Mouse (Mus musculus): ENCODE measurements around the gene Uaca.
"Not testable (repeated sequence)": the region's sequence is repeated elsewhere in the genome, so short reads cannot be mapped to it uniquely, and the experiment has no call there.

Gene Uaca

DNA sequence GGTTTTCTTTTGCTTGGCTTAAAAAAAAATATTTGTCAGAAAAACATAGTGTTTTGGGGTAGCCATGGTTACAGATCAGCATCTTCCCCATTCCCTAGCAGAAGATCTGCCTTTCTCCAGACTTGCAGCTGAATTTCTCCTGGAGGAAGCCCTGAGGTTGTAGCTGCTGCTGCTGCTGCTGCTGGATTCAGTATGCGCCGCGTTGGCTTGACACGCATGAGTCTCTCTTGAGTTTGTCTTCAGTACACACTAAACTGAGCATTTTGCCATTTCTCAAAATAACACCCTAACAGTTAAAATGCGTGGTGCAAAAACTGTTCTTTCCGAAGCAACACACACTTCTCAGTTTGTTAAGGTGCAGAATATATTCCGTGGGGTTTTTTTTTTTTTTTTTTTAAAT is 1.7 kb downstream of the Uaca start:
- peak; percentile 32 for DNase-seq

DNA sequence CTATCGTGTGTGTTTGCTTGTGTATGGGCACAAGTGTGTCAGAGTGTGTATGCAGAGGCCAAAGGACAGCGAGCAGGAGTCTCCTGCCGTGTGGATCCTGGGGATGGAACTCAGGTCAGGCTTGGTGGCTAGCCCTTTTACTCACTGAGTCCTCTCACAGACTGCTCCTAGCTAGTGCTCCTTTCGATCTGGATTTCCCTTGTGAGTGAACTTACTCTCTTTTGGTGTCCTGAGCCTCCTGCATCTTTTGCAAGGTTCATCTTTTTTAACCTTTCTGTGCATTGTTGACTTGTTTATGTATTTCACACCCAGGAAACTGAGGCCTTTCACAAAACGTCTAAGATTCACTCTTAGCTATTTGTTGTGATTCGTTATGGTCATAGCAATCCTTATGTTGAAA is 2.8 kb downstream of the Uaca start:
- no peak for DNase-seq

DNA sequence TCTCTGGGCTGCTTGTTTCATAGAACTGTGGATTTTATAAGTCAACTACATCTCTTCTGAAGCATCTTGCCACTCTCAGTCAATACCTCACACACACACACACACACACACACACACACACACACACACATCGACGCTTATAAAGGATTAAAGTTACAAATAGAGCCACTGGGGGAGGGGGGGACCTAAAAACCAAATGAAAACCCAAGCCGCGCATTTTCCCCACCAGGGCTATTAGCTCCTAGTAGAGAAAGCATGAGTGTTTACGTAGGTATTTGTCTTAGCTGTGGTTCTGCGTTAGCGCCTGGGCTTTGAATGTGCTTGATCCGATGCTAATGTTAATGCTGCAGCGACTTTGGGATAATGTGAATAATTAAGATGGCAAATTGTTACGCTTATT is 4.7 kb downstream of the Uaca start:
- DNase-seq, result no peak

DNA sequence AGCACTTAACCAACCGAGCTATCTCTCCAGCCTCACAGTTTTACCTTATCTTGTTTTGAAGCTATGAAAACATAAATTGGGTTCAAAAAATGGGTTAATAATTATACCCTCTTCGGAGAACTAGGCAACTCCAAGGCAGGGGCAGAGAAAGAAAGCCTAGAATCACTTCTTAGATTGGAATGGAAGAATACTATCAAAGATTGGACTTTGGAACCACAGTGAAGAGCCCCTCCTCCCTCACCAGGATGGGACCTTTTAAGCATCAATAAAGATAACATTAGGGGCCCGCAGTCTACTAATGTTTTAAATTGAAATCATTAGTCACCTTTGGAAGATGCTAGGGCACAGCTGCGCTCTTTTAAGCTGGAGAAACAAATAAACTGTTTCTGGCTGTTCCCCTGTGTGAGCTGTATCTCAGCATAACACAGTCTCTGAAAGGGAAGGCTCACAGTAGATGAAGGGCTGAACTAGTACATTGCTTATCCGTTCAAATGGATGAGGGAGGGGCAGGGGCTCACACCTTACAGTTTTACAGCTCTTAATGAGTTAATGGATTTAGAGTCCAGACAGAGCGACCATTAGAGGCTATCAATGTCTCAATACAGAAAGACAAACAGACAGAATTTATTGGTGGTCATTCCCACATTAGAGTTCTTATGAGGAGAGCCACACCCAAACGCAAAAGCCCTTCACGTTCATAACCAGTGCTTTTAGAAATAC is 6.5 kb downstream of the Uaca start:
- no peak for DNase-seq

DNA sequence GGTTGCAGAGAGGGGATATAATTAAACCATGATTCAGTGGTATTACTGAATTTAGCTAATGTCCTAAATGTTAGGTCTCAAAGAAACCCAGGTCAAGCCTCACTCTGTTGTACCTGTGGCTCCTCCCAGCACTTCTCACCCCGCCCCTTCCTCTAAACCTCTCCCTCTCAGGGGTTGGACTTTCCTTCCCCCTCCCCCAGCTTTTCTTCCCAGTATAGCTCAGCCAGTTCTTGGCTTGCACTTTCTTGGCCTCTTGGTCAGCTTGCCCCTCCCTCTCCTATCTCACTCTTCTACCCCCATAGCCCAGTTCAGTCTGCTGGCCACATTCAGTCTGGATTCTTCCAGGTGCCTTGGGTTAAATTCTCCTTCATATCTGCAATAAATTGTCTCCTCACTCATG is 7.4 kb downstream of the Uaca start:
- DNase-seq, result no peak

DNA sequence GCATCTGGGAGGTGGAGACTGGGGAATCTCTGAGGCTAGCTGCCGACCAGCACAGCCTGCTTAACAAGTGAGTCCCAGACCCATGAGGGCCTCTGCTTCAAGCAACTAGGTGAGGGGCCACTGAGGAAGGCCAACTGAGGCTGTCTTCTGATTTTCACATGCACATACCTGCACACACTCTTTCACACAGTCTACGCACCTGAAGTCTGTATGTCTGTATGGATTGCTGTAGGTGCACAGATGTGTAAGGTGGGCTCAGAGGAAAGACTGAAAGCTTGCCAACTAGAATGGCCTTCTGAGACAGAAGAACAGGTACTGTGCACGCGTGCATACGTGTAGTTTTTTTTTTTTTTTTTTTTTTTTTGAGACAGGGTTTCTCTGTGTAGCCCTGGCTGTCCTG is 8.0 kb downstream of the Uaca start:
- DNase-seq, result no peak

DNA sequence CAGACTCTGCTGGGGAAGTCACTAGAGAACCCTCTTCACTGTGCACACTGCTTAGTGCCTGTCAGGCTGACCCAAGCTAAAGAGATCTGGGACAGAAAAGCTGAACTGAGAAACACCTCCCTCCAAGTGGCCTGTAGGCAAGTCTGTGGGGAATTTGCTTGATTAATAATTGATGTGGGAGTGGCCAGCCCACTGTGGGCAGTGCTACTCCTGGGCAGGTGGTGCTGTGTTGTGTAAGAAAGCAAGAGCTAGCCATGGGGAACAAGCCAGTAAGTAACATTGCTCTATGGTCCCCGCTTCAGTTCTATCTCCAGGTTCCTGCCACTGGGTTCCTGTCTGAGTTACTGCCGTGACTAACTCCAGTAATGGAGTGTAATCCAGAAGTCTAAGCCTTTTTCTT is 11.7 kb downstream of the Uaca start:
- no peak for DNase-seq

DNA sequence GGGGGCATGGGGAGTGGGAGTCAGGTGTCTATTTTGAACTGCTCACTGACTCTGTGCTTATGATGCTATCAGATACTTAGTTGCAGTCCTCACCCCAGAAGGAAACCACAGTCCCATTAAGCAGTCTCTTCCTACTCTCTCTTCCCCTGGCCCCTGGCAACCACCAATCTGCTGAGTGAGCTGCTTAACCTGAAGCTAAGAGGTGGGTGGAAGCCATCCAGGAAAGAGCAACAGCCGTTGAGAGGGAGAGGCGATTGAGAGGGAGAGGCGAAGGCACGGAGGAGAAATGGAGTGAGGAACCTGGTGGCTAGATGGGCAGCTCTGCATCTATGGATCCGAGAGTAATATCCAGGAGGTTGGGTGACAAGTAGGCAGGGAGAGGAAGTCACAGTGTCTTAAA is 13.7 kb downstream of the Uaca start:
- DNase-seq, result no peak

DNA sequence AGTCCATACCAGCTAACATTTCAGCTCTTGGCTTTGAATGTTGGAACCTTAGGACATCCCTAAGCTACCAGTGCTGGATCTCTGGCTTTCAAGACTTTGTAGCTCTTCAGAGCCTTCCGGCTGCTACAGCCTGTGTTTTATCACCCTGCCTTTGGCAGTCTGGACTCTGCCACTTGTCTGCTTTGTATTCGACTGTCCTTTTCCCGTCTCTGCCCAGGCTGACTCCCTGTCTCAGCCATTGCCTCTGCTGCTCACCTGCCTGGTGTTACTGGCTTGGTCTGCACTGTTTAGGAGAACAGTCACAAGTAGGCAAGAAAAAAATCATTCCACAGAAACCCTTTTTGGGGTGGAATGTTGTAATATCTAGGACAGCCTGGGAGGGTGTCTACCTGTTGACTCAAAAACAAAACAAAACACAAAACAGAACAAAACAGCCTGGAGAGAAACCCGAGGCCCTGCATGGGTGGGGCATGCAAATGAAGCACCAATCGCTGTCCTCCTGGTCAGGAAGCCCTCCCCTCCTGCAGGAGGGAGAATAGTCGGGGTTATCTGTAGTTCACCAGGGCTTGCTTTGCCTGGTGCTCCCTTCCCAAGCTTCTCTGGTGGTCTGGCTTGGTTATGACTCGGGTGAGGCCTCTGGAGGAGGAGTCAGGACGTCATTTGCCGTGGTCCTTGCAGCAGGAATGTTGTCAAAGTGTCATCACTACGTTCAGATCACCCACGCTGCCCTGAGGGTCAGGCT is 19.0 kb downstream of the Uaca start:
- DNase-seq, result no peak

DNA sequence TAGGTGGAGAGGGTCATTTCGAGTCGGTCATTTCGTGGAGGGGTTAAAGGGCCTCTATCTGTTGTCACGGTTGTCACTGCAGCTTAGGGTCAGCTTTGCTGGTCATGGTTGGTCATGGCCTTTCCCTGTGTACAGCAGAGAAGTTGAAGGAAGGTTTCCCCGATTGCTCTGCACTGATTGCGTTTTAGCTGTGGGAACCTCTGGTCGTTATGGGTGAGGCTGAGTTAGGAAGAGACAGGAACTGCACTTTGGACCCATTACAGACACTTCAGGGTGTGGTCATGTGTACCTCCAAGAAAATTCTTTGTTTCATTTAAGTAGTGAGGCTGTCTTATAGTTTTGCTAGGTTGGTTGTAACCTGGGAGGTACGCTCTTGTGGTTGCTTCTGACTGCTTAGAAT is 21.2 kb downstream of the Uaca start:
- no peak for DNase-seq

DNA sequence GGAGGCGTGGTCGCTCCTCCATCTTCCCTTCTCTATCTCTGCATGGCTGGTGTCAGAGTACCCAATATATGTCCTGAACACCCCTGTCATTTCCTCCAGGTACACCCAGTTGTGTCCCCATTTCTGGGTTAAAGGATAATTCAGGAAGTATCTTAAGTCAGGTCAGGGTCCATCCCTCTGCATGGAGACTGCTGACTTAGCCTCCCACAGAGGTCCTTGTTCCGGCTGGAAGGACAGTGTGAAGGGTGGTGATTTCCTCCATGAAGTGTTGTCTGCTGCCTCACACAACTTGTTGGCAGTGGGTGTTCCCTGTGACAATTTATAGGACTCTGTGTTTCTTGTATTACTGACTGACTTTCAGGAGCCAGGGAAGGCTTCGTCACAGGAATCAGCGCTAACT is 23.2 kb downstream of the Uaca start:
- DNase-seq, result no peak

DNA sequence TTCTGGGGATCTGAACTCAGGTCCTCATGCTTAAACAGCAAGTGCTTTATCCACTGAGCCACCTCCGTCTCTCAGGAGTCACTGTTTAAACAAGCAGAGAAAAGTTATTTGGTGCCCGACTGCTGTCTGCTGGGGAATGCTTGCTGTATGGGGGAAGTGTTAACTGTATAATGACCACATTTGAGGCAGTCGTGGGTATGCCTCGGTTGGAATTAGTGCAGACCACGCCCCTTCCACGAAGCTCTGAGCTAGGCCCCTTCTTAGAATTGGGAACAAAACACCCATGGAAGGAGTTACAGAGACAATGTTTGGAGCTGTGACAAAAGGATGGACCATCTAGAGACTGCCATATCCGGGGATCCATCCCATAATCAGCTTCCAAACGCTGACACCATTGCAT is 24.2 kb downstream of the Uaca start:
- not testable (repeated sequence) for DNase-seq

DNA sequence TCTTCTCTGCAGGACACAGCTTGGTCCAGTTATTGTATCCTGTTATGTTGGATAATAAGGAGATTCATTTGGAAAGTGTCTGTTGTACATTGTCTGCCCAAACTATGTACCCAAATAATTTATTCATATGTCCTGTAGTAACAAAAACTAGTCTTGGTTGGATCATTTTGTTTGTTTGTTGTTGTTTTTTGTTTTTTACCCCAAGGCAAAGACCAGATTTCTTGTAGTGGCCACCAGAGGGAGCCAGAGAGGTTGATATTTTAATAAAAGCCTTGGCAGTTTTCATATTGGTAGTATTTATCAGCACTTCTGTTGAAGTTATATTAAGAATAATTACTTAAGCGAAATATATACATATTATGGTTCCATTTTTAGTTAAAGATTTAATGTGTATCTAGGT is 25.0 kb downstream of the Uaca start:
- DNase-seq, result peak; percentile 36

DNA sequence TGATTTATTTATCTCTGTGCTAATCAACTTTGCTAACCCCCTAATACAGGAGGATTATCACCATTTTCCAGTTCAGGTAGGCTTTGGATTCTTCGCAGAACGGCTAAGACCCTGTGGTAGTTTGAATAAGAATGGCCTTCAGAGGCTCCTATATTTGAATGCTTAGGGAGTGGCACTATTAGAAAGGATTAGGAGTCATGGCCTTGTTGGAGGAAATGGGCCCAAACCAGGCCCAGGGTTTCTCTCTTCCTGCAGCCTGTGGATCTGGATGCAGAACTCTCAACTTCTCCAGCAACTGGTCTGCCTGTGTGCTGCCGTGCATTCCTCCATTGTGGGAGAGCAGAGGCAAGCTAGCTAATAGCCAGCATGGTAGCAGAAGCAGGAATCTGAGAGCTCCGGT is 27.2 kb downstream of the Uaca start:
- no peak for DNase-seq

DNA sequence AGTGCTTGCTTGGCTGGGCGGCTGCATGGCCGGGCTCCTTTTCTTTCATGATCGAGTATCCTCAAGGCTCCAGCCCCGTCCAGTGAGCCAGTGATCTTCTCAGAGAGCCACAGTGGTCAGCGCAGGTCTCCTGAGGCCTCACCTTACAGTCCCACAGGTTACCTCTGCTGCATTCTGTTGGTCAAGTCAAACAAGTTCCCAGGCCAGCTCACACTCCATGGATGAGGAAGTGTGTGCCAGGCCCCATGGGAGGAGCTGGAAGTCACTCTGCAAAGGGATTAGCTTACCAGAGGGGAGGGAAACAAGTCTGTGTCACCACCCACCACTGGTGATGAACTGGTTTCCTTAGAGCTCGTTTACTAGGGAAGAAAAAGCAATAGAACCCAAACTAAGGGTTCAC is 28.3 kb downstream of the Uaca start:
- DNase-seq, result no peak

DNA sequence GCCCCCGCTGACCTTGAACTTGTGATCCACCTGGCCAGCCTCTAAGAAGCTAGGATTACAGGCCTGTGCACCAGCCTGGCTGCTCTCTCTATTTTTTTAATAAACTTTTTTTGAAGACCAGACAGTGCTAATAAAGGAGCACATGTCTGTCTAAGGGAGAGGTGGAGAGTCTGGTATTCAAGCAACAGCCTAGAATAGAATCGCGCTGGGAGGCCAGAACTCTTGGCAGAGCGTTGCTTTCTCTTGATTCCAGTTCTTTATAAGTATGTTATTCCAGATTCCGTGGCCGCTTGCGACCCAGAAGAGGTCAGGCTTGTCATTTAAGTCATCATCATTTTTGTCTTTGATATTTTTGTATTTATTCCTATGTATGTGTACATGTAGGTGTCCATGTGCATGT is 31.2 kb downstream of the Uaca start:
- no peak for DNase-seq

DNA sequence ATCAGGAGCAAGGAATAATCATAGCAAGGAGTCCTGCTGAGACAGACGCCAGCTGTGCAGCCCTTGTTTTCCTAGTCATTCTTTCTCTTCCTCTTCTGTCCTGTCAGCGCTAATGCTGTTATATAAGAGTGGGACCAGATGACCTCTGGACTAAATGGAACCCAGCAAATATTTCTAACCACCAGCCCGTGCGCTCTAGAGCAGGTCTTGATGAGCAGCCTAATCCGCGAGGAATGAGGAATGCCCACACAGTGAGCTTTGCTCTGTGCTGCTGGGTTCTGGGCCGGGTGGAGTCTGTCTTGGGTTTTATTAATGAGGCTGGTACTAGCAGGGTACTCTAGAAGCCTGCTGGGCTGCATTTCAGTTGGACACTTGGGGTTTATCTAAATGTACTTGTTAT is 32.4 kb downstream of the Uaca start:
- DNase-seq, result no peak

DNA sequence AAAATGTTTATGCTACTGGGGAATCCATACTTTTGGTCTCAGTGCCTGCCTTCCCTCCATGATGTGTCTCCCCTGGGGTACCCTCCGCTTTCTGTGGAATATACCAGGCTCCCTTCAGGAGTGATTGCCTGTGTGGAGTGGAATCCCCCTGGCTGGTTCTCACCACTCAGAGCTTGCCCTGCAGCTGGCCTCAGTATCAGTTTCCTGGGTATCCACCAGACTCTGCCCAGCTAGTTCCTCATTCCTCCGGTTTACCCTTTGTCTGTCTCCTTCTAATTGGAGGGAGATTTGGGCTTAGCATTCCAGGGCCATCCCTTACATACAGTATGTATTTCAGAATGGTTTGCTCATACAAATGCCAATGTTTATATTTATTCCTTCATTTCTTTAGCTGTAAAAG is 33.9 kb downstream of the Uaca start:
- no peak for DNase-seq

DNA sequence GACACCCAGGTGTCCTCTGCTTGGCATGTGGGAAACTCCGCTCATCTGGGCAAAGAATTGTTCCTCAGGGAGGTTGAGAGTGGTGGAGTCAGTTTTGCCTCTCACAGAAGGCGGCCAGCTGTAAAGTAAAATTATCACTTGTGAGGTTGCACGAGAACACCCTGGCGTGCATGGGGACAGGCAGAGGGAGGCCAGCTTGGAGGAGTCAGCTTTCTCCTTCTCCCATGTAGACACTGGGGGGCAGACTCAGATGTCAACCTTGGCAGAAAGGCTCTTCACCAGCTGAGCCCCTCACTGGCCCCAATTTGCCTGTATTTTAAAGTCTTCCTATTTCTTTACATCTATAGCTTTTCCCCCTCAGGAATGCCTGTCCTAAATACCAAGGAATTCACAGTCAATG is 35.3 kb downstream of the Uaca start:
- no peak for DNase-seq

DNA sequence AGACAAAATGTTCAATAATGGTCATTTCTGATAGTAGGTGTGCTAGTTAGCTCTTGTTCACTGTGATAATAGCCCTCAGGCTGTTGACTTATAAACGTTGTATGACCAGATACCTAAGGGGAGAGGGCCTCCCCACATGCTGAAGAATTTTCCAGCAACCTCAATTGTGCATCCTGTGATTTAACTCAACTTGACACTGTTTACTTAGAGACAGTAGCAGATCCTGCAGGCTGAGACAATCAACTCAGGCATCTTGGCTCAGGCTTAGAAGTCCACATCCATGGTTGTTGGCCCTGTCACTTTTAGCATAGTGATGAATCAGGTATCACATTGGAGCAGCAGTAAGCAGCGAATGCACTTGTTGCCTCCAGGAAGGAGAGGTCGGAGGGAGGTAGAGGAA is 35.7 kb downstream of the Uaca start:
- no peak for DNase-seq

DNA sequence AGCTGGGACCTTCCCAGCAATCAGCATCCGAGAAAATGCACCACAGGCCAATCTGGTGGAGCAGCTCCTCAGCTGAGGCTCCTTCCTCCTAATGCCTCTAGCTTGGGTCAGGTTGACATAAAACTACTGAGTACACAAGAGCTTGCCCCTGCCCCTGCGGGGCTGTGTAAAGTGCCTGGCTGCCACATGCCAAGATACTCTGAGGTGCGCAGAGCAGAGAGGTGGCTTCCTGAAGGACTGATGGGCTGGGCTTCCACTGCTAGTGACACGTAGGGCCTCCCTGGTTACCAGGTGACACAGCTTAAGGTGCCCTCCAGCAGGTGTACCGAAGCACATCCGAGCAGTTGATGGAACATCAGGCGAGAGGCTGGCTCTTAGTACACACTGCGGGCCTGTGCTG is 37.9 kb downstream of the Uaca start:
- DNase-seq, result no peak

DNA sequence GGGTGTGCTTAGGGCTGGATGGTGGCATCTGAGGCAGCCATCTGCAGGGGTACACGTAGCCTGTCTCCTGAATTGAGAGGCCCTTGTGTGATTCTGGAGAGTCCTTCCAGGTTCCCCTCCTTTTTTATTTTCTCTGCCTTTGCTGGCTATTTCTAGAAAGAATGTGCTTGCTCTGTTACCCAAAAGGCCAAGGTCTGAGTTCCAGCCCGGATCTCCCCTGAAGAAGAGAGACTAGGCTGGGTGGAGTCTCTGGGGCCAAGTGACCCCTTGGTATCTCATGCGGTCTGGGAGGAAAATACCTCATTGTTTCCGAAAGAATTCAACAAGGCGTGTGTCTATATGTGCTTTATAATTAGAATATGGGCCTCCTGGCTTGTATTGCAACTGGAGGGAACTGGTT is 41.8 kb downstream of the Uaca start:
- no peak for DNase-seq

DNA sequence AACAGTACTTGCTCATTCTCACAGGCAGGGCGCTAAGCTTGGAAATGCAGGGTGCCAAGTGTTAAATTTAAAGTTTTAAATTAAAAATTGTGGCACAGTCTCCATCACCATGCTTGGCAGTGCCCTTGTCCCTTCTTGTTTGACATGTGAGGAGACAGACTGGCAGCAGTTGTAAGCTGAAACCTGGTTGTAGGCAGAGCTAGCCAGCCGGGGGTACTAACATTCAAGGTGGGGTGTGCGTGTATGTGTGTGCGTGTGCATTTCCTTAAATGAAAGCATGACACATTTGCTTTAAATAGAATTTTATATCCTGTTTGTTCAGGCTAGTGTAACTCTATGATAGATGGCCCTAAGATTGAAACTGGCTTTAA is 42.7 kb downstream of the Uaca start:
- DNase-seq, result no peak

DNA sequence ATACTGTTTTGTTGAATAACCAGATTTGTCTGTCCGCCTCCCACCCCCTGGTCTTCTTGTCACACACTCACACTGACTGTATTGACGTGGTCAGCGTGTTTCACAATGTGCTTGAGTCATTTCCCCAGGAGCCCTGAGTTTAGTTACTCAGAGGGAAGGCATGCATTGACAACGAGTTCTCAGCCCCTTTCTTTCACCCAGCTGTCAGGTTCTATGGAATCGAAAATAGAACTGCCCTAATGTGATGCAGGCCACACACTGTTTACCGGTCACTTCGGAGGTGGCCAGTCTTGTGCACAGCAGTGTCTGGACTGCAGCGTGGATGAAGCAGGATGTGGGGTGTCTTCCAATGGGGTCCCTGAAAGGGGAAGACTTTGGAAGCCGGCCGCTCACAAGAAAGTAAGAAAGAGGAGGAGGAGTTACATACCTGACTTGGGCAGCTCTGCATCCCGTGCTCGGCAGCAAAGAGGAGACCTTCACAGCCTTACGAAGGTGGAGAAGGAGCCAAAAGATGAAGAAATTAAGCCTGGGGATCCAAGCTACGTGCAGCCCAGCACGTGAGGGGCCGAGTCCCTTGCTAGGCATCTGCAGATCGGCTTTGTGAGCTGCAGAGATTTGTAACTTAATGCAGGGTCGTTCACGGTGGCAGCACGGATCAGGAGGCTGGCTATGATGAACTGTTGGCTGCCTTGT is 43.3 kb downstream of the Uaca start:
- DNase-seq, result no peak

All from right cerebral cortex, postnatal 14 days (tissue).